Mouse (Mus musculus): ENCODE measurements around the gene Pilrb2.
"Not testable (repeated sequence)": the region's sequence is repeated elsewhere in the genome, so short reads cannot be mapped to it uniquely, and the experiment has no call there.

Gene Pilrb2

DNA sequence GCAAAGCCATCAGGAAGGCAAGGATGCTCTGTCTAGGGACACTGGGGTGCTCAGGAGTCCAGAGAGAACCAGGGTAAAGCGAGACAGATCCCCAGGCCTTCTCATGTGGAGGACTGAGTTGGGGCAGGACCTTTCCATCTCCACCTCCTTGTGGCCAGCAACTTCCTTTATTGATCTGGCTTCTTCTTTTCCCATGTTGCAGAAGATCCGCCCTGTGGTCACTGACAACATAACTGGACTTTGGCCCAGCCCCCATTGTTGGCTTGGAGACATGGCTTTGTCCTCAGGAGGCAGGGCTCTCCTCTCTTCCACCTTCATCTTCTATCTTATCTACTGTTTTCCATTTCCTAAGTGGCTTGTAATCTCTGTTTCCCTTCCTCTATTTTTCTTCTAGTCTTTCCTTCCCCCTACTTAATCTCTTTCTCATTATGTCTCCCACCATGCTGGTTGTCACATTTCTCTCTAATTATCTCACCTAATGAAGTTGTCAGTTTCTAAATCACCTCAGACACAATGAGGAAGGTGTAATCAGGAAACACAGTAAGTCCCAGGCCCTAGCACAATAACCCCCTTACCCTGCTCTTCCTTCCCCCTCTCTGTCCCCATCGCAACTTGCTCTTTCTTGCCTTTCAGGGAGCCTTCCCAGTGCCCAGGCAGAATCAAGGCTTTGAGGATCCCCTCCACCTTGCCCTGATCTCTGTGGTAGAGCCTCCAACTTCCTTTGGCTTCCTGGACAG is at the start of gene Pilrb2:
Gene Pilrb2, minus strand, starts transcription at position 172 of the 737 bp plus-strand sequence.
- DNase-seq (ENCODE audit: low read depth, low spot score): not testable (repeated sequence)

DNA sequence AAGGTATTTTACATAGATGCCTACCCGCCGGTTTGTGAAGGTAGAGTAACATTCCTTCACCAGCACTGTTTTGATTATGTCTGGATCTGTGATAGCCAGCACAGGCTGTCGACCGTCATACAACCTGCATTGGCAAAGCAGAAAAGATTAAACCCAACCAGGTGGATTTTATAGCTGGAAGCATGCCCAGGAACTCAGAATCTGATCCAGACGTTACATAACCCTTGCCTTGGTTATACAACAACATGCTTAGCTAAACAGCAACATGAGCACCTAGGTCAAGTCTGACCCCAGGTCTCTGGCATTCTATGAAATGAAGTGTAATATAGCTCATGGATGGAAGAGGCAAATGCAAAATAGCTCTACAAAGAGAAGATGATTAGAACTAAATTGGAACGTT is 43.9 kb upstream of the Pilrb2 start:
- DNase-seq (ENCODE audit: low read depth, low spot score): no peak

DNA sequence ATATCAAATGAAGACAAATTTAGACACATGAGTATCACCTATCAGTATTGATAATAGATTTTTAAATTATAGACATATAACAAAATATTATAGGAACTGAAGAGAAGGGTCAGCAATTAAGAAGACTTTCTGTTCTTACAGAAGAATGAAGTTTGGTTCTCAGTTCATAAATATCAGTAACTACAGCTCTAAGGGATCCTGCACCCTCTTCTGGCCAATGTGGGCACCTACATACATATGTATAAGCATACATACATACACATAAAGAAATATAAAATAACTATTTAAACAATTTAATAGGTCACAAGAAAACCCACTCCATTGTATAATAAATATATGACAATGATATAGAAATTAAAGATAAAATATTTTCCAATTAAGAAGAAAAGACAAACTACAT is 42.9 kb upstream of the Pilrb2 start:
- DNase-seq (ENCODE audit: low read depth, low spot score): no peak

DNA sequence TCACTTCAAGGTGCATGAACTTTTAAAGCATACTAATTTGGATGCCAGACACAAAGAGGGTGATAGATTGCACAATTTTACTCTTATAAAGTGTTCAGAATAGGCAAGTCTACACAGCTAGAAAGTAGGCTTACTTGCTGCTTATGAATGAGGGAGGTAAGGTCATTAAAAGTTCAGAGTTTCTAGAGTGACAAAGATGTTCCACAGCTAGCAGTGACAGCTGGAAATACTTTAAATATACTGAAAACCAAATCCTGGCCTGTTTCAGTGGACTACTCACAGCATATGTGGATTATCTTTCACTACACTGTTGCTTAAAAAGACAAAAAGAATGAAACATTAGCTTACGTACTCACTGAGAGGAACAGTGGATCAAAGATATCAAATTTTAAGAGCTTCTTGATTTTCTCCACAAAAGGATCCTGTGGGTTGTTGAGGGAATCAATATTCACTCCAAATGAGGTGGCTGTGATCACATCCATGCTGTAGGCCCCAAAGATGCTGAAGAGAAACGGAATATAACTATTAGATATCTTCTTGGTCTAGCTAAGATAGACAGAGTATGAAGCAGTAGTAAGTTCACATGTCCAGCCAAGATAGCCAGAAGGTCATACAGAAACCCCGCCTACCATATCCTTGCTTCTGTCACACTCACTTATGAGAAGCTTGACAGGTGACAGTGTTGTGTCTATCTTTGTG is 38.1 kb upstream of the Pilrb2 start:
- DNase-seq (ENCODE audit: low read depth, low spot score): no peak

DNA sequence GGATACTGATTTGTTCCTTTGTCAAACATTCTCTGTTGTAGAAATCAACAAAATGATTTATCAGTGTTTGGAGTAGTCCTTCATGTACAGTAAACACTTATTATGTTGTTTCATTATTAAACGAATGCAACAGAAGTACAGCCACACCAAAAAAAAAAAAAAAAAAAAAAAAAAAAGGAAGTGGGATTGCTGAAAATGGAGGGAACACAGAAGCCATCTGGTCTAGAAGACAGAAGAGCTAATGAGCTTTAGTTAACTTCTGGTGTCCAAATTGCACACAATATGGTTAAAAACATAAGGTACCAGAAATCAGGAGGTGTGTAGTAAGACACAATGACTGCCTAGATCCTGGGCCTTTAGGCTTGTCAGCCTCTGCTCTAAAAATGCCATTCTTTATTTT is 26.2 kb upstream of the Pilrb2 start:
- no peak for DNase-seq (ENCODE audit: low read depth, low spot score)

DNA sequence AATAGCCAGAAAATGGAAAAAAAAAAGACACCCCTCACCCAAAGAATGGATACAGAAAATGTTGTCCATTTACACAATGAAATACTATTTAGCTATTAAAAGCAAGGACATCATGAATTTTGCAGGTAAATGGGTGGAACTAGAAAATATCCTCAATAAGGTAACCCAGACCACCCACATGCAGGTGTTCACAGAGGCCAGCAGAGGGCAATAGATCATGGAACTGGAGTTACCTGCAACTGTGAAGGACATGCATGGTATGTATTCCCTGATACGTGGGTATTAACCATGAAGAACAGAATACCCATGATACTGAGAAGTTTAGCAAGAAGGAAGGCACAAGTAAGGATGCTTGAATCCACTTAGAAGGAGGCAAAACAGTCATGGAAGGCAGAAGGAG is 21.3 kb upstream of the Pilrb2 start:
- no peak for DNase-seq (ENCODE audit: low read depth, low spot score)

DNA sequence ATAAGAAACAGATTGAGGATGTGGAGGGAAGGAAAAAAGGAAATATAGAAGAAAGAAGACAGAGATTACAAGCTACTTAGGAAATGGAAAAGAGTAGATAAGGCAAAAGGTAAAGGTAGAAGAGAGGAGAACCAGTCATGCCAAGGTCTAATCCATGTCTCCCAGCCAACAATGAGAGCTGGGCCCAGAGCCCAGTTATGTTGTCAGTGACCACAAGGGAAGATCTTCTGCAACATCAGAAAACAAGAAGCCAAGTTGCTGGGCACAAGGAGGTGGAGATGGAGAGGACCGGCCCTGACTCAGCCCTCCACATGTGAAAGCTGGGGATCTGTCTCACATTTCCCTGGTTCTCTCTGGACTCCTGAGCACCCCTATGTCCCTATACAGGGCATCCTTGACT is 16.1 kb upstream of the Pilrb2 start:
- DNase-seq (ENCODE audit: low read depth, low spot score): no peak

DNA sequence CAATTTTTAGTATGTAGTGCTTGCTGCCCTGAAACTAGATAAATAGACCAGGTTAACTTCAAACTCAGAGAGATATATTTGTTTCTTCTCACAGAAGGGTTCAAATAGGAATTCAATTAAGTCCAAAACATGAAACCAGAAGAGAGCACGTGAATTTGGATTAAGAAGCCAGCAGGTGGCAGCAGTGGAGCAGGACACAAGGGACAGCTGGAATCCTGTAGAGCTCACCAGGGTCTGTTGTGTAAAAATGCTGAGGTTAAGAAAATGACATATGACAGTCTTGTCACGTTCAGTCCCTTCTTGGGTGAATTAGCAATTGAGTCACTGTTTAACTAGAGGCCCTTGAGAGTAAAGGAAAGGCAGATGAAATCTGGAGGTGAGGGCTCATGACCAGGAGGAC is 14.3 kb upstream of the Pilrb2 start:
- DNase-seq (ENCODE audit: low read depth, low spot score): peak; percentile 18

DNA sequence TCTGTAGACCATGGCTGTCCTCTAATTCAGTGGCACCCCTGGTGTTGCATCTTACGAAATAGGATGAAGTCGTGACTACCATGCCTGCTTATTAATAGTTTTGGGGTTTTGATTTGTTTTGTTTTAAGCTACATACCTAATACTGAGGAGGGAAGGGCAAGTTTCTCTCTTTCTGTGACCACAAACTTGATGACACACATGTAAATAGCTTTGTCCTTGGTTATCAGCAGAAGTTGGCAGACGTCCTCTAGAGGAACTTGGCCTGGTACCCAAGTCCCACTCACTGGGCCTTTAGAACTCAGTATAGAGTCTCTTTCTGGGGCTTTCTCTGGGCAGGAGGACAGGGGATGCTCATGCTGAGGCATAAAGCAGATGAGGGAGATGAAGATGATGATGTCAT is 11.7 kb upstream of the Pilrb2 start:
- no peak for DNase-seq (ENCODE audit: low read depth, low spot score)

DNA sequence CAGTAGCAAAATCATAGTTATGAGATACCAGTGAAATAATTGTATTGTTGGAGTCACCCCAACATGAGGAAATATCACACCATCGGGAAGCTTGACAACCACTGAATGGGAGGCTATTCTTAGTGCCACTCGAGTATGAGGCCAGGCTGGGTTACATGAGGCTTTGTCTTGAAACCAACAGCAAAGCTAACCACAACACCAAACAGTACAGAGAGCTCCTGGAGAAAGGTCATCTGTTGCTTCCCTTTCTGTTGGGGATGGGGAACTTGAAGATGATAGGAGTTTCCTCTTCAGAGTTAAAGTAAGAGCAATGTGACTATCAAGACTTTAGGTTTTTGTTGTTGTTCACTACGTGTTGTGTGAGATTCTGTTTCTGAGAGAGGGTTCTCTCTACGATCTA is 11.3 kb upstream of the Pilrb2 start:
- DNase-seq (ENCODE audit: low read depth, low spot score): no peak

DNA sequence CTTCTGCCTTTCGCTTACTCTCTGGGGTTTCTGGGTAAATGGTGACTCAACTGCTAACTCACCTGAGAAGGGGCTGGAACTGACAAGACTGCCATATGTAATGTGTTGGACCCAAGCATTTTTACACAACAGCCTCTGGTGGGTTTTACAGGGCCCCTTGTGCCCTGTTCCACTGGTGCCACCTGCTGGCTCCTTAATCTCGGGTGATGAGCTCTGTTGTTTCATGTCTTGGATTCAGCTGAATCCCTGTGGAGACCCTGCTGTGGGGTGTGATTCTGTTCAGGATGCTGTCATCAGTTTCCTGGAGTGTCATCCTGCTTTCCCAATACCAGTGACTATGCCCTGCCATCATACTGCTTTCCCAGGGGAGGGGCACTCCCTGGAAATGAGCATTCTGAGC is 6.2 kb upstream of the Pilrb2 start:
- no peak for DNase-seq (ENCODE audit: low read depth, low spot score)

DNA sequence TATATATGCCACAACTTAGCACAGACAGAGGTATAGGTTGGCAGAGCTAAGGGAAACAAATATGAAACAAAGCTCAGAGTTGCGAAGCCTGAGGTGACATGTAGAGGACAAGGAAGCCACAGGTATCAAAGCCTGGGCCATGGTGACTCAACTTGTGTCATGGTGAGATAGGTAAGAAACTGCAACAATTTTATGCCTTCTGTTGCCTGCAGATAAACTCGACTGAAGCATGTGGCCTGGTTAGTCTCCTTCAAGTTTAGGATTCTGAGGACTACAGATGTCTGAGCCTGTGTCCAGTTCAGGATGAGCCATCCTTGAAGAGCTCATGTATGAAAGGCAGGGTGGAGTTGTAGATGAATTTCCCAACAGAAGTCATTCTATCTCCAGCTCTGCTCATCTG is 3.4 kb upstream of the Pilrb2 start:
- no peak for DNase-seq (ENCODE audit: low read depth, low spot score)

DNA sequence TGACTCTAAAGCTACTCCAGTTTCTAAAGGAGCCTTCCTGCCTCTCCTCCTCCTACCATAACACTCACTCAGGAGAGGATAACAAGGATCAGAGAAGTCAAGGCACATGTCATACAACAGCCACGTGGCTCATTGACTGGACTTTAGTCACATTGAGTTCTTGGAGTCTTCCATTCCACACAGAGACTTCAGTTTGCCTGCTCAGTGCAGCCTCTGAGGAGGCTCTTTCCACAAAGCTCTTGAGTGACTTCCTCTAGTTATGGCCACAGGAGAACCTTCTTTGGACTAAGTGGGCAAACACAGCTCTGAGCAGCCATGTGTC is 727 bp upstream of the Pilrb2 start:
- DNase-seq (ENCODE audit: low read depth, low spot score): not testable (repeated sequence)

DNA sequence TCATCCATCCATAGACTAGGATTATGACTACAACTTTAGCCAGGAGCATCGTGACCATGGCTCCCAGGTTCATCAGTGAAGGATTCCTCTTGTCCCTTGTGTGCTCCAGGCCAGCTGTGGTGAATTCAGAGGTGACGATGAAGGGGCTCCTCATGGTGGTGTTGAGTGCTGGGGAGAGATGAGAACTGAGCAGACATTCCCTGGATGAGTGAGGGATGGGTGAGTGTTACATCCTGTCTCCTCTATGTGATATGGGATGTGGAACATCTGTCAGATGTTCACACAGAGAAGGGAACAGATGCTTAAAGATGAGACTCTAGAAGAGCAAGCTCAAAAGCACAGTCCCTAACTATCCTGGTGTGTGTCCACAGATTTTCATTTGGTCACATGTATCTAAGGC is 3.0 kb downstream of the Pilrb2 start:
- not testable (repeated sequence) for DNase-seq (ENCODE audit: low read depth, low spot score)

DNA sequence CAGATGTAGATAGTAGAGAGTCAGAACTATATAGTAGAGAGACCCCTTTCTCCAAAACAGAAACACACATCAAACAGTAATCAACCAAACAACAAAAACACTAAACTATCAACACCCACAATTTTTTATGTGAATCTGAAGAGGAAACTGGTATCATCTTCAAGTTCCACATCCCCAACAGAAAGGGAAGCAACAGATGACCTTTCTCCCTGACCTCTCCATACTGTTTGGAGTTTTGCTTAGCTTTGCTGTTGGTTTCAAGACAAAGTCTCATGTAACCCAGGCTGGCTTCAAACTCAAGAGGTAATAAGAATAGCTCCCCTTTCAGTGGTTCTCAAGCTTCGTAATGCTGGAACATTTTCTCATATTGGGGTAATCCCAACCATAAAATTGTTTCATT is 7.6 kb downstream of the Pilrb2 start:
- not testable (repeated sequence) for DNase-seq (ENCODE audit: low read depth, low spot score)

DNA sequence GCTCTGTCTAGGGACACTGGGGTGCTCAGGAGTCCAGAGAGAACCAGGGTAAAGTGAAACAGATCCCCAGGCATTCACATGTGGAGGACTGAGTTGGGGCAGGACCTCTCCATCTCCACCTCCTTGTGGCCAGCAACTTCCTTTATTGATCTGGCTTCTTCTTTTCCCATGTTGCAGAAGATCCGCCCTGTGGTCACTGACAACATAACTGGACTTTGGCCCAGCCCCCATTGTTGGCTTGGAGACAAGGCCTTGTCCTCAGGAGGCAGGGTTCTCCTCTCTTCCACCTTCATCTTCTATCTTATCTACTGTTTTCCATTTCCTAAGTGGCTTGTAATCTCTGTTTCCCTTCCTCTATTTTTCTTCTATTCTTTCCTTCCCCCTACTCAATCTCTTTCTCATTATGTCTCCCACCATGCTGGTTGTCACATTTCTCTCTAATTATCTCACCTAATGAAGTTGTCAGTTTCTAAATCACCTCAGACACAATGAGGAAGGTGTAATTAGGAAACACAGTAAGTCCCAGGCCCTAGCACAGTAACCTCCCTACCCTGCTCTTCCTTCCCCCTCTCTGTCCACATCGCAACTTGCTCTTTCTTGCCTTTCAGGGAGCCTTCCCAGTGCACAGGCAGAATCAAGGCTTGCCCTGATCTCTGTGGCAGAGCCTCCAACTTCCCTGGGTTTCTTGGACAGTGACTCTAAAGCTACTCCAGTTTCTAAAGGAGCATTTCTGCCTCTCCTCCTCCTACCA is 13.5 kb downstream of the Pilrb2 start, which contains the start of gene Pilrb1:
Gene Pilrb1, minus strand, starts transcription at position 147 of the 751 bp plus-strand sequence.
- not testable (repeated sequence) for DNase-seq (ENCODE audit: low read depth, low spot score)

DNA sequence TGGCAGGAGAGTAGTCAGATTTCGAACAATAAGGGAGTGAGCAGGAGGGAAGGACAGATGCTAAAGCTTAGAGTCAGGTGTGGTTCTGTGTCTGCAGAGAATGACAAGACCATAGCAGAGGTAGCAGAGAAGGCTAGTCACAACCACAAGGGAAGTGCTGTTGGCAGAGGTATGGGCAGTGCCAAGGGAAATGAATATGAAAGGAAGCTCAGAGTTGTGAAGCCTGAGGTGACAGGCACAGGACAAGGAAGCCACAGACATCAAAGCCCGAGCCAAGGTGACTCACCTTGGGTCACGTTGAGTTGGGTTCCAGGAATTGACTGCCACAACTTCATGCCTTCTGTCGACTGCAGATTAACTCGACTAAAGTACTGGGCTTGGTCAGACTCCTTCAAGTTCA is 14.7 kb downstream of the Pilrb2 start:
- not testable (repeated sequence) for DNase-seq (ENCODE audit: low read depth, low spot score)

DNA sequence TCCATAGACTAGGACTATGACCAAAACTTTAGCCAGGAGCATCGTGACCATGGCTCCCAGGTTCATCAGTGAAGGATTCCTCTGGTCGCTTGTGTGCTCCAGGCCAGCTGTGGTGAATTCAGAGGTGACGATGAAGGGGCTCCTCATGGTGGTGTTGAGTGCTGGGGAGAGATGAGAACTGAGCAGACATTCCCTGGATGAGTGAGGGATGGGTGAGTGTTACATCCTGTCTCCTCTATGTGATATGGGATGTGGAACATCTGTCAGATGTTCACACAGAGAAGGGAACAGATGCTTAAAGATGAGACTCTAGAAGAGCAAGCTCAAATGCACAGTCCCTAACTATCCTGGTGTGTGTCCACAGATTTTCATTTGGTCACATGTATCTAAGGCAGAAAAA is 16.7 kb downstream of the Pilrb2 start:
- DNase-seq (ENCODE audit: low read depth, low spot score): not testable (repeated sequence)

DNA sequence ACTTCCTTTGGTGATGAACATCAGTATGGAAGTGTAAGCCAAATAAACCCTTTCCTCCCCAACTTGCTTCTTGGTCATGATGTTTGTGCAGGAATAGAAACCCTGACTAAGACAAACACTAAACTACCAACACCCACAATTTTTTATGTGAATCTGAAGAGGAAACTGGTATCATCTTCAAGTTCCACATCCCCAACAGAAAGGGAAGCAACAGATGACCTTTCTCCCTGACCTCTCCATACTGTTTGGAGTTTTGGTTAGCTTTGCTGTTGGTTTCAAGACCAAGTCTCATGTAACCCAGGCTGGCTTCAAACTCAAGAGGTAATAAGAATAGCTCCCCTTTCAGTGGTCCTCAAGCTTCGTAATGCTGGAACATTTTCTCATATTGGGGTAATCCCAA is 21.3 kb downstream of the Pilrb2 start:
- not testable (repeated sequence) for DNase-seq (ENCODE audit: low read depth, low spot score)

DNA sequence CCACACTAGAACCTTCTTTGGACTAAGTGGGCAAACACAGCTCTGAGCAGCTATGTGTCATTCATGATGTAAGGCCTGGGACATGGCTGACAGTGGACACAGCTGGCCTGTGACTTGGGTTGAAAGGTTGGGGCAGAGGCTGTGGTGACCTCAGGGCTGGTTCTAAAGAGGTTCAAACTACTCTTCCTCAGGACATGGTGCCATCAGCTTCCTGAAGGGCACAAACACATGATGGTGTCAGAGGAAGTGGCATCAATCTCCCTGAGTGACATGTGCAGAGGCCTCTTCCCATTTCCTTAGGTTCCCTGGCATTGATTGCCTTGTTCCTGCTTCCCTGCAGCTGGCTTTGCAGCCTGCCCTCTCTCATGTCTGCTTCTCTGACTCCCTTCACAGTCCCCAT is 34.5 kb downstream of the Pilrb2 start:
- DNase-seq (ENCODE audit: low read depth, low spot score): not testable (repeated sequence)

DNA sequence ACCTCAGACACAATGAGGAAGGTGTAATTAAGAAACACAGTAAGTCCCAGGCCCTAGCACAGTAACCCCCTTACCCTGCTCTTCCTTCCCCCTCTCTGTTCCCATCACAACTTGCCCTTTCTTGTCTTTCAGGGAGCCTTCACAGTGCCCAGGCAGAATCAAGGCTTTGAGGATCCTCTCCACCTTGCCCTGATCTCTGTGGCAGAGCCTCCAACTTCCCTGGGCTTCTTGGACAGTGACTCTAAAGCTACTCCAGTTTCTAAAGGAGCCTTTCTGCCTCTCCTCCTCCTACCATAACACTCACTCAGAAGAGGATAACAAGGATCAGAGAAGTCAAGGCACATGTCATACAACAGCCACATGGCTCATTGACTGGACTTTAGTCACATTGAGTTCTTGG is 35.0 kb downstream of the Pilrb2 start:
- no peak for DNase-seq (ENCODE audit: low read depth, low spot score)

DNA sequence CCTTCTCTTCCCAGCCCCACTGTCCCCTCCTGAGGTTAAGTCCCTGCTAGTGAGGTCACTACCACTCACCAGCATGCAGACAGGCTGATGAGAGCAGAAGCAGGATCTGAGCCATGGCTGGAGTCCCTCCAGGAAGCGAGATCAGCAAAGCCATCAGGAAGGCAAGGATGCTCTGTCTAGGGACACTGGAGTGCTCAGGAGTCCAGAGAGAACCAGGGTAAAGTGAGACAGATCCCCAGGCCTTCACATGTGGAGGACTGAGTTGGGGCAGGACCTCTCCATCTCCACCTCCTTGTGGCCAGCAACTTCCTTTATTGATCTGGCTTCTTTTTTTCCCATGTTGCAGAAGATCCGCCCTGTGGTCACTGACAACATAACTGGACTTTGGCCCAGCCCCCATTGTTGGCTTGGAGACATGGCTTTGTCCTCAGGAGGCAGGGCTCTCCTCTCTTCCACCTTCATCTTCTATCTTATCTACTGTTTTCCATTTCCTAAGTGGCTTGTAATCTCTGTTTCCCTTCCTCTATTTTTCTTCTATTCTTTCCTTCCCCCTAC is 35.6 kb downstream of the Pilrb2 start, which contains the start of gene Pilra:
Gene Pilra, minus strand, starts transcription at position 316 of the 555 bp plus-strand sequence.
- DNase-seq (ENCODE audit: low read depth, low spot score): not testable (repeated sequence)

Measured in WW6 (cell line).